Mouse (Mus musculus) spleen, postnatal 10 days (tissue): ENCODE results near the gene Surf4.

Experiments used
- DNase-seq, 2 experiments: peaks; one replicate each; pipeline ENCODE4 v3.0.0; 2021 to 2022; ENCODE audit warnings: low spot score in 2 of 2

Gene Surf4

DNA sequence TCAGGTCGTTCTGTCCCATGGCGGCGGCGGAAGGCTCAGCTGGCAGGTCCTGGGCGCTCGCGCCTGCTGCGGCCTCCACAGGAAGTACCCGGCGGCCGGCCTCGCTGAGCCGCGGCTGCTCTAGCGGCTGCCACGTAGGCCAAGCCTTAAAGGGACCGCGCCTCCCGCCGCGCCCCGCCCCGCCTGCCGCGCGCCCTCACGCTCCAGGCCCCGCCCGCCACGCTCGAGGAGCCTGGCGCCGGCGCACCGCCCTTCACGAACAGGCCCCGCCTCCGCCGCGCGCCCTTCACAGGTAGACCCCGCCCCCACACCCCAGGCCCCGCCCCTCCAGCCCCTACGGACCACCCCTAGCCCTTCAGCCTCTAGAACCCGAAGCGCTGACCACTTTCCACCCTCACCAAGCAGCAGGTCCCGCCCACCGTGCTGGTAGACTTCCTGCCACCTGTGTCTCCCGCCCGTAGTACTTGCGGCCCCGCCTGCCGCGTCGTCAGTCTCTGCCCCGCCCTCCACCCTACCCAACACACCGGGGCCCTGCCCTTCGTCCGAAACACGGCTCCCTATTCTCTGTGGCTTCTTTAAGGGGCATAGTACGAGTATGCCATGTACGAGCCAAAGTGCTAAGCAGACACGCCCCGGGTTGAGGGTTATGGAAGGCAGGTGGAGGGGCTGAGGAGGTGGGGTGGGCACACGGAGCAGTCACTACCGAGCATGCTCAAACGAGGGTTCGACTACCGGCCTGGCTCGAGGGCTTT lies at the start of gene Surf4, which contains the start of gene Stkld1:
Surf4 (minus strand) TSS at position 625 of the 752 bp plus-strand sequence.
Stkld1 (plus strand) TSS at position 744 of the 752 bp plus-strand sequence.
- DNase-seq: peak; percentile 85 to 96

DNA sequence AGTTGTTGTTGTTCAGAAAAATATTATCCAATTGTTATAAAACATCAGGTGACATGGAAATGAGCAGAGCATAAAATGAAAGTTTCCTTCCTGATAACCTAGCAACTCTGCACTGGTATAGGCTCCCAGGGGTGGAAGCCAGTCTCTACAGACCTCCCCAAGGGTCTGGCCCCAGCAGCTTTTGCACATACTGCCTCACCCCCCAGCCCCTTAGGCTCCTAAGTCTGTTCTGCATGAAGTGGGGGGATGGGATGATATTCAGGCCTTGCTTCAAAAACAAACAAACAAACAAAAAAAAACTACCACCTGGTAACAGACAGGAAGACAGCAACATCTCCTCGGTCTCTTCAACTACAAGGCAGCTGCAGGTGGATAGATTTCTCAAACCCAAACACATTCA lies 46.6 kb upstream of the Surf4 start:
- DNase-seq: no peak

DNA sequence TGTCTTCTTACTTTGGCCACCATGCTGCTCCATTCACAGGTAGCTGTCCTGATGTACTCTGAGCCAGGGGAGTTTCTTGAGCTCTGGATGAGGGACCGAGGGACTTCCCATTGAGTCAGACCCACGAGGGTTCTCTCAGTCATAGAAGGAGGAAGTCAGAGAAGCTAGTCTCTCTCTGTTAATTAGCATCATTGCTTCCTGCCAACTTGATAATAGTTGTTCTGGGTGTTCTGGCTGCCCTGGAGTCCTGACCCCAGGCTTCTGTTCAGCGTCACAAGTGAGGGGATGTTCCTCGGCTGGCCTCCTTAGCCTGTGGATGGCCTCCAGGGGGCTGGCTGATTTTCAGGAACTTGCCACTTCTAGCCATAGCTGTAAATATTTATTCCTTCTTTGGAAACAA lies 40.2 kb upstream of the Surf4 start:
- no peak for DNase-seq

GRCm38 (mm10) chr2:26973116-26973515 lies 39.4 kb upstream of the Surf4 start, which contains the start of gene Adamts13:
Gene Adamts13, plus strand, starts transcription at chr2:26973416.
- no peak for DNase-seq

DNA sequence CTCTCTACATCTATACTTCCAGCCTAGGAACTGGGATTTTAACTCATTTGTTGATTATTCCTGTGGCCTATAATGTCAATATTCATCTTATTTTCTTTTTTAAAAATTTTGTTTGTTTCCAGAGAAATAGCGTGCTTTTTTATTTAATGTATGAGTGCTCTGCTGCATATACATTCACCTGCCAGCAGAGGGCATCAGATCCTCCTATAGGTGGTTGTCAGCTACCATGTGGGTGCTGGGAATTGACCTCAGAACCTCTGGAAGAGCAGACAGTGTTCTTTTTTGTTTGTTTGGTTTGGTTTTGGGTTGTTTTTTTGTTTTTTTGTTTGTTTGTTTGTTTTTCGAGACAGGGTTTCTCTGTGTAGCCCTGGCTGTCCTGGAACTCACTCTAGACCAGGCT lies 33.5 kb upstream of the Surf4 start:
- DNase-seq: no peak

DNA sequence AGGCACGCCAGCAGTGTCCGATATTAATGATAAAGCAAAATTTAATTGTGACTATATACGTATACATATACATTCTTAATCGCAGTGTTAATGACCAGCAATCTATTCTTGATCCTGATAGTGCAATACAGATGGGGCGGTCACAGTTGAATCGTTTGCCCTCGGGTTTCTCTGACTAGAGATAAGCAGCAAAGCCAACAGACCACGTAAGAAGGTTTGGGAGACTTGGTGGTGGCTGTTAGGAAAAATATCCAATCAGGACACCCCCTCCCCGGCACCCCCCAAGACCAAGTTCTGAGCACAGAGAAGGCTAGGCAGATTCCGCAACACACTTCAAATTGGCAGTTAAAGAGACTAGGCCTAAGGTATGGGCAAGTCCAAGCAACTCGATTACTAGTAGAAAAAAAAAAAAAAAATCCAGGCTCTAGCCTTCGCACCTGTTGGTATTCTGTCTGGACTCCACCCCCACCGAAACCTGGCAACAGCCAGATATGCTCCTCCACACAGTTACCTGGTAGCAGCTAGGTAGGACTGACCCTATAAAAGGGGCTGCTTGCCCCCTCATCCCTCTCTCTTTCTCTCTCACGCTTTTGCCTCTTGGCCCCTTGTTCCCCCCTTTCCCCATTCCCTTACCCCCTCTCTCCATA lies 31.1 kb upstream of the Surf4 start:
- no peak for DNase-seq

DNA sequence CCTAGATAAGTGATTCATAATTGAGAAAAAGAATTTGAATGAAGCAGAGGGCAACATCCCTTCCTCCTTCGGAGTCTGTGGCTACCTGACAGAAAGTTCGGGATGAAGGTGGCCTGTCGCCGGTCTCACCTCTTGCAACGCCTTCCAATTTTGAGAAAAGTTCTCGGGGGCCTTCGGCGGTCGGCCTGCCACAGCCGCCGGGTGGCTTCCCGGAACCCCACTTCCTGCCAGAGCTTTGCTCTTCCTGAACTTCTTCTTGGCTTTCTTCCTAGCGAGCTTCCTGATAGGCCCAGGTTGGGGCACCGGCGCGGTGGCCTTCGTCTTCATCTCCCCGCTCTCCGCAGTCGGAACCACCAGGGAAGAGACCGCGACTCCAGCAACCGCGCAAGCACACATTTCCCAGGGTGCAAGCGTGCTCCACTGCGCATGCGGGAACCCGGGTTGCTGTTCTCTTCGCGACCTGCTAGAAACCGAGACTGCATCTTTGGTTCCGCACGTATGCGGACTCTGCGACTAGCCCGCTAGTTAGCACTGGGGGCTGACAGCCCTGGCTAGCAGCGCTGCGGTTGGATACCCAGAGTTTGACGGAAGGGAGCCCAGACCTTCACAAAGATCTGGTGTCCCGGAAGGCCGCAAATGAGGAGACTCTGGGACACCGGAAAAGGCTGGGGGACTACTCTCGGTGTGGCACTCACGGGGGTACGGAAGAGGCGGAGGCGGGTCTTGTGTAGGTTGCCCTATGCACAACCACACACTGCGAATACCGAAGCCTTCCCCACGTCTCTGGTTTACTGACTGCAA lies 30.4 kb upstream of the Surf4 start, which contains the start of gene Rexo4:
Rexo4 (minus strand) TSS at position 464 of the 801 bp plus-strand sequence.
- DNase-seq: peak; percentile 90 to 94

DNA sequence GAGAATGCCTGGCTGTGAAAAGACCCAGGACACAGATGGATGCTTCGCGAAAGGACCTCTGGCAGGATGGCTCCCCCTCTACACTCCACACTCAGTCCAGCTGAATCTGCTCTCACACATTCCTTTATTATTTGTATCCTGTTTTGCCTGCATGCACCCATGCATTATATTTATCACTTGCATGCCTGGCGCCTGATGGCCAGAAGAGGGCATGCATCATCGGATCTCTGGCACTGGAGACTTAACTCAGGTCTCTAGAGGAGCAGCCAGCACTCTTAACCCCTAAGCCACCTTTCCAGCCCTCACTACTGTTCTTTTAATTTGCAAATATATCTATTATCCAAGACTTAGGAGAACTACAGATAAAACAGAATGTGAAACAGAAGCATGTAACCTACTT lies 27.0 kb upstream of the Surf4 start:
- no peak for DNase-seq

DNA sequence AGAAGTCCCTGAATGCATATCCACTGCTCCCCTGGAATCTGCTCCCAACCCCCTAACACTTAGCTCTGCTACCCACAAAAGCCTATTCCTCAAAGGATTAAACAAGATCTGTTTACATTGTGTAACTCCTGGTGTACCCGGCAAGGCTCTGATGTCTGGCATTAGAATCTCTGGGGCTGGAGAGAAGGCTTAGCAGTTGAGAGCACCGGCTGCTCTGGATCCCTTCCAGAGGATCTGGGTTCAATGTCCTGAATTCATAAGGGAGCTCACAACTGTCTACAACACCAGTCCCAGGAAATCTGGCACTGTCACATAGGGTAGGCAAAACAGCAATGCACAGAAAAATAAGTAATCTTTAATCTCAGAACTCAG lies 23.7 kb upstream of the Surf4 start:
- DNase-seq: no peak

DNA sequence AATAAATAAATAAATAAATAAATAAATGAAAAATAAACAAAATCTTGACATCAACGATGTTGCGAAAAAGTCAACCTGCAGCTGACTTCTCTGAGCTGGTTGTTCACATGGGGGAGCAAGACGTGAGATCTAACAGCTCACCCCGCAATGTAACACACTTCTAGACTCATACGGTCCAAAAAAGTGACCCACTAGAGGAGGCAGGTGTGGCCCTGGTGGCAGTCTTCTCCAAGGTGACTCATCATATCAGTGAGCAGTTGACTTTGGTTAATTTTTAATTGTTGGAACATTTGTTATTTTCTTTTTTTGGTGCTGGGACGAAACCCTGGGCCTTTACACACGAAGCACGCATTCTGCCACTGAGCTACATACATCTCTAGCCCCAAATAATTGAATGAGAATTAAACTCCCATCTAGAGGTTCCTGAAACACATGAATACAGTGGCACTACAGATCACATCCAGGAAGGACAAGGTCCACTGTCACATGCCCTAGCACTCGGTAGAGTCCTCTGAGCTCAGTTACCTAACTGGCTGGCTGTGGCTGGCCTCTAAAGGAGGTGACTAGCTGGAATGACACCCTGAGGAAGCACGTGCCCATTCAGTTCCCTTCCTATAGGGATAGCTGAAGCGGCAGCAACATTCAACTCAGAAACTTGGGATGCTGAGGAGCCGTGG lies 23.2 kb upstream of the Surf4 start:
- no peak for DNase-seq

GRCm38 (mm10) chr2:26954735-26955395 lies 21.1 kb upstream of the Surf4 start:
- DNase-seq: no peak

GRCm38 (mm10) chr2:26952866-26953265 lies 19.1 kb upstream of the Surf4 start:
- no peak for DNase-seq

- no peak for DNase-seq
Measured at GRCm38 (mm10) chr2:26952193-26952592, 18.5 kb upstream of the Surf4 start.

DNA sequence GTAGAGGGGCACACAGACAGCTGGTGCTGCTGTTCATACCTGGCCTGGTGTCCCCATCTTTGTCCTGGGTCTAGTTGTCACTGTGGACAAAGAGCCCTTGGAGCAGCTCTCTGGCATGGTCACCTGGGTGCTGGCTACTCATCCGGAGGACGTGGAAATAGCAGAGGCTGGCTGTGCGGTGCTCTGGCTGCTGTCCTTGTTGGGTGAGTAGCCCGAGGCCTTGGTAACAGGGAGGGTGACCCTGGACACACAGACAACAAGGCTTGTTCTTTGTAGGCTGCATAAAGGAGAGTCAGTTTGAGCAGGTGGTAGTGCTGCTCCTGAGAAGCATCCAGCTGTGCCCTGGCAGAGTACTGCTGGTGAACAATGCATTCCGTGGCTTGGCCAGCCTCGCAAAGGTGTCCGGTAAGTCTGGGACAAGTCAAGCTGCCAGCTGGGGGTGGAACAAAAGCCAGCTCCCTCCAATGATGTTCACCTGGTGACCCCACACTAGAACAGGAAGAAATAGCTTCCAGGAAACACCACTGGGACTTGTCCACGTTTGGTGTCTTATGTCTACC lies 17.7 kb upstream of the Surf4 start:
- no peak for DNase-seq

DNA sequence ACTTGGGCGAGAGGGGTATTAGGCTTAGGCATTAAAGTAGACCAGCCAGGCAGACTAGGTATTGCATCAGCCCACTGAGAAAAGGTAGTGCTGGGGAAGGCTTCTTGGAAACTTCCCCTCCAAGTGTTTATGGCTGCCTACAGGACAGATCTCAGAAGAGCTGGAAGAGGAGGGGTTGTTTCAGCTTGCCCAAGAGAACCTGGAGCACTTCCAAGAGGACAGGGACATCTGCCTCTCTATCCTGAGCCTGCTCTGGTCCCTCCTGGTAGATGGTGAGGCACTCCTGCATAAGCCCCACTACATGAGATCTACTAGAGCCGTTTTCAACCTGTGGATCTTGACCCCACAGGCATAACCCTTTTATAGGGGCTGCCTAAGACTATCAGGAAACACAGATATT lies 16.7 kb upstream of the Surf4 start:
- no peak for DNase-seq

DNA sequence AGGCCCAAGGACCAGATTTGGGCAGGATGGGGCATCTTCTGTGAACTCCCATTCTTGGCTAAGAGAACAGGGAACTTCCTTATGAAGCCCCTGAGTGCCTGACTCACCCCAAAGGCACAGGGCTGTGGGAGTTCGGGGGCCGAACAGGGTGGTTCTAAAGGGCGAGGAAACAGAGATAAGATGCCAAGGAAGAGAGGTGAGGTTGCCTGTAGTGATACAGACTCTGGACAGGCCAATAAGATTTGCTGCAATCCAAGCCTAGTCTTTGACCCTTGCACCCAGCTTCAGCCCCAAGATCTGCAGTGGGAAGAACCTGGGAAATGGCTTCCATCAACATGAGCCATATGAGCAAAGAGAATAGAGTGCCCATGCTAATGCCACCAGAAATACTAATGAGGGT lies 9.5 kb upstream of the Surf4 start:
- no peak for DNase-seq

DNA sequence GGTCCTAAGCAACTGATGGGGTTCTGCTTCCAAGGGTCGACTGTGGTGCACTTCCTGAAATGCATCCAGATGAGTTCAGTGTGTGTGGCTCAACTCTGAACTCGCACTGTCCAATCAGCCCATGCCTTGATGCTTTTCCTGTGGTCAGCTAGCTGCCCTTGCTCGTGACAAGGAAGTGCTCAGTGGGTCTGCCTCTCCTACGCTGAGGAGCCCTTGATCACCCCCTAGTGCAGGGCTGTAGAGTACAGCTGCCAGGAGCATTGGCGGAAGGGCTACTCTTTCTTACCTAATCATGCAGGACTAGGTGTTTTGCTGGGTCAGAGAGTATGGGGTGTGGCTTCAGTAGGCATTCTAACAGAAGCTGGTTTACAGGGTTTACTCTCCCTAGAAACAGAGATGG lies 7.8 kb upstream of the Surf4 start:
- DNase-seq: no peak

GRCm38 (mm10) chr2:26936425-26936824 lies 2.7 kb upstream of the Surf4 start:
- no peak for DNase-seq

DNA sequence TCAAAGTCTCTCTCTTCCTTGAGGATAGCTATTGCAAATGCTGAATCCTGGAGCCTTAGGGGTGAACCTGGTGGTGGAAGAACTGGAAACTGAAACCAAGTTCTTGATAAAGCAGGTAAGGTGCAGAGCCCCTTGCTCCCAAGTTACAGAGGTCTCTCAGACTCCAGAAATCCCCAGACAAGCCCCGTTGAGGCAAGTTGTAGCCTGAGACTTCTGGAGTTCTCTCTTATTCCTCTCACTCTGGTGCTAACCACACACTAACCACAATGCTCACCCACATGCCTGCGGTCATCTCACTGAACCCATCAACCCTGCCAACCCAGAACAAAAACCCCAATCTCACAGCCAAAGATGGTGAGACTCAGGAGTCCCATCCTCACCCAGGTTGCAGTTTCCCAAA lies 1.6 kb upstream of the Surf4 start:
- no peak for DNase-seq

DNA sequence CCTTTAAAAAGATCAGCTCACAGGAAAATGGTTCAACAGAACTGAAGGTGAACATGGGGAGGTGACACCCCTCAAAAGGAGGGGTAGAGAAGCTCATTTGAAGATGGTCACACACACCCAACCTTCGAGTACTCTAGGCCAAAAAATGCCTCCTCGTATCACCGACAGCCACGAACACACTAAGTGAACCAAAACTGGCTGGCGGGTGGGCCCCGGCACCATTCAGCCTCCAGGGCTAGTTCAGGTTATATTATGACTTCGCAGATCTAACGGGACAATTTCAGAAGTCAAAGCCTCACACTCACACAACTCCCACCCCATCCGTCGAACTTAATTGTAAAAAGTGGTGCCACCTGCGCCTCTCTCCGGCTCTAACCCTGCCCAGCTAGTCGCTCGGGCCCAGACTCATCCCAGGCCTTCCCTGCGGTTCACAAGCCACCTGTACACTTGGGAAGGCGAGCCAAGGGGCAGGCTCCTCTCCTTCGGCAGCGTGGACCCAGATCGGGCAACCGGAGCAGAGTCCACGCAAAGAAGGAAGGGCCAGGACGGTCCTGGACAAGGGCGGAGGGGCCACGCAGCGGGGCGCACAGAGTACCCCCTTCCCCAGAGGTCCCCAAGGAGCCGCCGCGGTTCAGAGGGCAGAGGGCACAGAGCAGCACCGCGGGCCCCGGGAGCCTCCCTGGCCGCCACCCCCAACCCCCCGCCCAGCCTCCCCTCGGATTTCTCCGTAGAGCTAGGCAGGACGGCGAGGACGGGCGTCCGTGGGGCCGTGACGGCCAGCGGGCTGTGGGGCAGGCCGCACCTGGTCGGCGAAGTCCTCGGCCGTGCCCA lies 1.0 kb downstream of the Surf4 start:
- DNase-seq: peak in 1 of 2 experiments; percentile 56
